Mouse (Mus musculus) CD4-positive, CD25-positive, alpha-beta regulatory T cell (primary cell): ENCODE results near the gene Gm10772. TPM values are rescaled to one million over a fixed set of nuclear protein-coding genes. Genes with fewer than 3 reads are reported as not detected.

Source experiments
- polyA plus RNA-seq: library from polyadenylated mRNA; unstranded; fragments of 100-300 nt; shearing (Covaris generic); gene quantifications from one replicate; pipeline ENCODE4 v1.2.1, GENCODE M21; 2017

Gm10772 gene
- not detected for polyA plus RNA-seq

DNA sequence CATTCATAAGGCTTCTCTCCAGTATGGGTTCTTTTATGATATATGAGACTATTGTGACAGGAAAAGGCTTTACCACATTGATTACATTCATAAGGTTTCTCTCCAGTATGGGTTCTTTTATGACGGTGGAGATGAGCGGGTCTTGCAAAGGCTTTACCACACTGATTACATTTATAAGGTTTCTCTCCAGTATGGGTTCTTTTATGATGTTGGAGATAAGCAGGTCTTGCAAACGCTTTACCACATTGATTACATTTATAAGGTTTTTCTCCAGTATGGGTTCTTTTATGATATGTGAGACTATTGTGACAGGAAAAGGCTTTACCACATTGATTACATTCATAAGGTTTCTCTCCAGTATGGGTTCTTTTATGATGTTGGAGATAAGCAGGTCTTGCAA, at the start of gene Gm10772:
Gene Gm10772, minus strand, starts transcription at position 101 of the 400 bp plus-strand sequence.

Other genes starting within 250 kb of the Gm10772 start
- not detected for gene Gm10324, start 108.0 kb downstream of the Gm10772 start, polyA plus RNA-seq
- not detected for gene 2410141K09Rik, start 213.5 kb upstream of the Gm10772 start, polyA plus RNA-seq